Mouse (Mus musculus) neural tube, embryonic 11.5 days (tissue): Measurements from ENCODE around the gene Omp. TPM values are rescaled to one million over a fixed set of nuclear protein-coding genes. Genes with fewer than 3 reads are reported as not detected.
A peak's percentile ranks its signal among the peaks of the same experiment; 100 is the strongest.

Experiments
- ATAC-seq: fragments of 200-750 bp; cut with Nextera tagmentation; 2 replicates; pipeline ENCODE4 v1.8.0; 2017; ENCODE audit warnings: moderate number of reproducible peaks, mild to moderate bottlenecking, moderate TSS enrichment, moderate library complexity; ENCODE audit not compliant: insufficient read depth, low FRiP score, low TSS enrichment
- DNase-seq: peaks from one replicate; pipeline ENCODE4 v3.0.0-alpha.2; 2015; ENCODE audit warnings: low spot score
- H3K27ac ChIP-seq: fragments of 300-500 bp; sonication (generic); 2 replicates; pipeline ENCODE4 v1.5.1; 2014; ENCODE audit warnings: low read depth, mild to moderate bottlenecking, low read length
- H3K27me3 ChIP-seq: fragments of 300-500 bp; sonication (generic); 2 replicates; pipeline ENCODE4 v1.6.1; 2014; ENCODE audit warnings: mild to moderate bottlenecking, low read length, mixed read lengths; ENCODE audit not compliant: control insufficient read depth, insufficient read depth
- H3K36me3 ChIP-seq: fragments of 300-500 bp; sonication (generic); 2 replicates; pipeline ENCODE4 v1.6.1; 2014; ENCODE audit warnings: mild to moderate bottlenecking, low read length, moderate library complexity, mixed read lengths; ENCODE audit not compliant: control insufficient read depth, insufficient read depth
- H3K4me1 ChIP-seq: fragments of 300-500 bp; sonication (generic); 2 replicates; pipeline ENCODE4 v1.6.1; 2014; ENCODE audit warnings: low read length, mixed read lengths; ENCODE audit not compliant: control insufficient read depth, insufficient read depth
- H3K4me2 ChIP-seq: fragments of 300-500 bp; sonication (generic); 2 replicates; pipeline ENCODE4 v1.6.1; 2014; ENCODE audit warnings: low read depth, mild to moderate bottlenecking, moderate library complexity
- H3K4me3 ChIP-seq: fragments of 300-500 bp; sonication (generic); 2 replicates; pipeline ENCODE4 v1.5.1; 2014; ENCODE audit warnings: low read depth, low read length
- H3K9ac ChIP-seq: fragments of 300-500 bp; sonication (generic); 2 replicates; pipeline ENCODE4 v1.6.1; 2014; ENCODE audit warnings: mild to moderate bottlenecking, low read length
- H3K9me3 ChIP-seq: fragments of 300-500 bp; sonication (generic); 2 replicates; pipeline ENCODE4 v1.6.1; 2016; ENCODE audit warnings: low read length; ENCODE audit not compliant: control insufficient read depth
- WGBS: fragments of 180-500 bp; shearing (Covaris S2); extraction: QIAGEN DNeasy Blood & Tissue Kit; methylation state at CpG from one replicate; pipeline ENCODE4 v1.1.7; 2014; 5-methylcytosine and 5-hydroxymethylcytosine counted together
- polyA plus RNA-seq: library from polyadenylated mRNA; unstranded; fragments of >200 nt; fragmentation: Nextera tagmentation; extraction: Ambion mirVana; gene quantifications from 2 replicates; pipeline ENCODE4 v1.2.1, GENCODE M21; 2014

Omp gene
- polyA plus RNA-seq, 1 experiment from 2014 or later, result 0.24 TPM

DNA sequence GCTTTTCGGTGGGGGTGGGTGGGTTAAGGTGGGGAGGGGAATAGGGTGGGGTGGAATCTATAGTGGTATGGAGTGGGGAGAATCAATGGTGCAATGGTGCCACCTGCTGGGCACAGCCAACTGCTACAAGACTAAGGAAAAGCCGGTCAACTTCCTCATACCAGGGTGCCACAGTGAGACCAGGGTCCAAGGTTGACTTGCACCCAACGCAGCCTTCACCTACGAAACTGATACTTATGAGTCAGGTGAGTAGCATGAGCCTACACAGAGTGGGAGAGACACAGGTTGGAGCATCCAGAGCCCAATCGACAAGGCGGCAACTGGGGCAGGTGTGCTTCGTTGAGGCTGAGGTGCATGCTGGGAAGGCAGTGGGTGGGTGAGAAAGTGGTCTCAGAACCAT, 25.0 kb downstream of the Omp start:
- Histone ChIP-seq H3K27ac (no peak overlapping the region), H3K4me1 (no peaks in the 10 kb centered on the region), H3K27me3 (no peaks in the 10 kb centered on the region), H3K36me3 (no peaks in the 10 kb centered on the region), H3K9me3 (no peaks in the 10 kb centered on the region), H3K4me3 (no peak overlapping the region), H3K9ac (no peak overlapping the region), H3K4me2 (peak overlapping the region; percentile 39)
- peak; percentile 76 for DNase-seq
- 14% methylated on average over 7 of the region's 7 CpGs for WGBS
- peak; percentile 52 for ATAC-seq

DNA sequence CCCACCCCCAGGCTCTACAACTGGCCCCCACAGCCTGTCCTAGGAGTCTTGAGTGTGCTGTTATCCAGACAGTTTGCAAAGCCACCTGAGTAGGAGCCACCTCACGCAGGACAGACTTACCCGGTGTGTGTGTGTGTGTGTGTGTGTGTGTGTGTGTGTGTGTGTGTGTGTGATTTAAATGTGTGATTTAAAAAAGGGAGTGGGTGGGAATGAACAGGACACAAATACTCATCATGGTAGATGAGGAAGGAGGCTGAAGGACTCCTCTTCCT, 25.4 kb downstream of the Omp start:
- WGBS, result 83% methylated on average over 2 of the region's 2 CpGs
- Histone ChIP-seq H3K27me3 (no peaks in the 10 kb centered on the region), H3K4me1 (no peaks in the 10 kb centered on the region), H3K4me3 (no peak overlapping the region), H3K9me3 (no peaks in the 10 kb centered on the region), H3K36me3 (no peaks in the 10 kb centered on the region), H3K4me2 (no peak overlapping the region), H3K9ac (no peak overlapping the region), H3K27ac (no peak overlapping the region)
- ATAC-seq (no peak), DNase-seq (no peak)

DNA sequence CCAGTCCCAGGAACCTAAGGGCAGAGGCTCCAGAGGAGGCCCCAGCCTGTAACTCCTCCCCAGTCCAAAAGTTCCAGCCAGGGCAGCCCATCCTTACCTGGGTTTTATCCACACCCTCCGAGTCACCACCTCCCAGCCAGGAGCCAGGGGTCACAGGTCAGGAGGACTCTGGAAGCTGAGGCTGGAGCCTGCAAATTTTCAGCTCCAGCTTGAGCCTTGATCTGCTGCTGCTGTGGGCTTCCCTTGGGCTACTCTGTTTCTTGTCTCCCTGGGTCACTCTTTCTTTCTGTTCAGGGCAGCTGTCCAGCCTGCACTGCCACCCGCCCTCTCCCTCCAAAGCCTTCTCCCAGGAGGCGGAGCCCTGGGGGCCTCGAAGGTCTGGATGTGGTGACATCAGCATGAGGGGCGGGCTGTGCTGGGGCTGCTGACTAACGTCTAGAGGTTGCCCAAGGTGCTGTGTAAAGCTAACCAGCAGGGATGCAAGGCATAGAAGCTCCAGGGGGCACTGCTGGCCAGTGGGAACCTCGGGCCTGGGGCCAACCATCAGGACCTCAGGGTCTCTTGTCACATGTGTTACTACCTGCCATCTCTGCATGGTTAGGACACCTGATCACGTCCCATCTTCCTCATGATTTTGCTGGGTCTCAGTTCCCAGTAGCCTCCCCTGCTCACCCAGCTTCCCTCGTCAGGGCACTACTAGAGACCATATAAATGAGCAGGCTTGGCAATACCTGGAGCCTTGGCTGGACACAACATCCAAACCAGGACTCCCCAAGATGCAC, 25.9 kb downstream of the Omp start, which contains the start of gene Myo7a:
Myo7a (minus strand) TSS at position 346 of the 782 bp plus-strand sequence.
- DNase-seq (no peak), ATAC-seq (no peak)
- no peak within 1 kb of the TSS for H3K27ac ChIP-seq
- peak within 1 kb of the TSS; percentile 39 for H3K4me2 ChIP-seq
- H3K9ac ChIP-seq, result no peak within 1 kb of the TSS
- 29% methylated on average over 9 of the region's 9 CpGs for WGBS
- no peaks in the 10 kb centered on the region for H3K4me1 ChIP-seq
- H3K27me3 ChIP-seq, result no peaks in the 10 kb centered on the region
- H3K9me3 ChIP-seq, result no peaks in the 10 kb centered on the region
- no peak within 1 kb of the TSS for H3K4me3 ChIP-seq
- H3K36me3 ChIP-seq, result no peaks in the 10 kb centered on the region

DNA sequence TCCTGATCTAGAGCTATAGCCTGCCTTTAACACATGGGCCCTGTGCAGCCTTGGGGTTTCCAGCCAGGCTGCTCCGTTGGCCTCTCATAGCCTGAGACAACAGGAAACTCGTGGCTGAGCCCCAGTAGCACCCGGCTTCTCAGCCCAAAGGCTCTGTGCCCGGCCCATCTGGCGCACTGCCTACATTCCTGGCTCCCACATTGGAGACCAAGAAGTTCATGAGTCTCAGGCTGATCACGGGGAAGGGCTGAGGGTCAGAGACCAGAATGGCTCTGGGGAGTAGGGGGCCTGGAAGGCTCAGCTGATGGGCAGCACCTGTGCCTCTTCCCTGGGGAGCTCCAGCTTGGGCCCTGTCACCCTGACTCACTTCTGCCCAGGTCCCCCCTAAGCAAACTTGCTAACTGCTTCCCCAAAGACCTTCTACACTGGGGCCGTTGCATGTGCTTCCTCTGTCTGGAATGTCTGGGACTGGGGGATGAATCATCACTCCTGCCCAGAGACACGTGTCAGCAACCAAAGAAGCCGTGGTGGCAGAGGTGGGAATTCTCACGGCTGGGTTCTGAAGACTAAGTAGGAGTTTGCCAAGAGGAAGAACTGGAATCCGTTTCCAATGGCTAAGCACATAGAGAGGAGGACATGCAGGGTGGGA, 28.2 kb downstream of the Omp start:
- WGBS, result 66% methylated on average over 11 of the region's 11 CpGs
- H3K9ac ChIP-seq, result no peak overlapping the region
- no peak overlapping the region for H3K4me3 ChIP-seq
- DNase-seq (no peak), ATAC-seq (no peak)
- no peak overlapping the region for H3K4me2 ChIP-seq
- no peak overlapping the region for H3K27ac ChIP-seq
- no peaks in the 10 kb centered on the region for H3K27me3 ChIP-seq
- H3K9me3 ChIP-seq, result no peaks in the 10 kb centered on the region
- no peaks in the 10 kb centered on the region for H3K36me3 ChIP-seq
- no peaks in the 10 kb centered on the region for H3K4me1 ChIP-seq

- WGBS, result 64% methylated on average over 6 of the region's 6 CpGs
- no peak for ATAC-seq
Measured at GRCm38 (mm10) chr7:98114656-98115055, 30.6 kb downstream of the Omp start.

GRCm38 (mm10) chr7:98111233-98111632, 34.1 kb downstream of the Omp start:
- peak overlapping the region; percentile 3; the same call in 1 of the 2 replicates for H3K4me3 ChIP-seq
- H3K9ac ChIP-seq, result peak overlapping the region; percentile 1; the same call in 1 of the 2 replicates
- no peaks in the 10 kb centered on the region for H3K36me3 ChIP-seq
- peak overlapping the region; percentile 38 for H3K4me2 ChIP-seq
- H3K27ac ChIP-seq, result no peak overlapping the region
- no peak for ATAC-seq
- no peaks in the 10 kb centered on the region for H3K9me3 ChIP-seq
- no peaks in the 10 kb centered on the region; the same call in 1 of the 2 replicates for H3K27me3 ChIP-seq
- H3K4me1 ChIP-seq, result no peaks in the 10 kb centered on the region
- DNase-seq, result no peak
- WGBS, result 9% methylated on average over 25 of the region's 25 CpGs

More at GRCm38 (mm10) chr7:98114656-98115055, 30.6 kb downstream of the Omp start:
- no peak overlapping the region for H3K4me3 ChIP-seq
- H3K27ac ChIP-seq, result no peak overlapping the region
- H3K36me3 ChIP-seq, result no peaks in the 10 kb centered on the region
- H3K9ac ChIP-seq, result no peak overlapping the region
- DNase-seq, result no peak
- no peaks in the 10 kb centered on the region for H3K27me3 ChIP-seq
- no peak overlapping the region for H3K4me2 ChIP-seq
- no peaks in the 10 kb centered on the region for H3K9me3 ChIP-seq
- H3K4me1 ChIP-seq, result no peaks in the 10 kb centered on the region

GRCm38 (mm10) chr7:98109771-98110170, 35.5 kb downstream of the Omp start:
- Histone ChIP-seq H3K4me2 (no peak overlapping the region), H3K27me3 (no peaks in the 10 kb centered on the region; the same call in 1 of the 2 replicates), H3K9ac (no peak overlapping the region), H3K9me3 (no peaks in the 10 kb centered on the region), H3K27ac (no peak overlapping the region), H3K4me3 (no peak overlapping the region), H3K36me3 (no peaks in the 10 kb centered on the region), H3K4me1 (no peaks in the 10 kb centered on the region)
- DNase-seq (no peak), ATAC-seq (no peak)
- 83% methylated on average over 4 of the region's 4 CpGs for WGBS

DNA sequence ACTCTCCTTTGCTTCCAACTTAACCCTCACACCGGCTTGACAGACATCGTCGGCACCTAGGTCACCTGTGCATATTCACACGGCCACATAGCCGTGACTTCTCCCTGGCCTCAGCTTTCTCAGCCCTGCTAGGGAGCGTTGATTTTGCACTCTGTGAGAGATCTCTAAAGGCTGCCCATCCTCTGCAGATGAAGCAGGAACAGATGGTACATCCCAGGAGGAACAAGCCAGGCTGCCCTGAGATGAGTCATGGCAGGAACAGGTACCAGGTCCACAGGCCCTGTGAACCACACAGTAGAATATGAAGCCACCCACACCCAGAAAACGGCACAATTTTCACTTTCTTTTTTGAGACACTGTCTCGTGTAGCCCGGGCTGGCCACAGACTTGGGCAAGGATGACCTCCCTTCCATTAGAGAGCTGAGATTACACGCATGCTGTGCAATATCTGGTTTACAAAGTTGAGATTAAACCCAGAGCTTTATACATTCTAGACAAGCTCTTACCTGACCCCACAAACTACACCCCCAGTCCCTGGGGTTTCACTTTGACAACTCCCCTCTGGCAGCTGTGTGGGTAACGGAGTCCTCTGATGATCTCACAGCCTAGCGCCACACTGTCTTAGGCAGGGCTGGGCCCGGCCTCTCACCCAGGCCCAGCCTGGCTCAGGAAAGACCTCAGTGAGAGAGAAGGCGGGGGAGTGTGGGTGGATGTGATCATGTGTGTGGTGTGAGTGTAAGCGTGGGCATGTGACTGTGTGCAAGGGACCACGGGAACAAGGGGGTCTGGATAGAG, 36.5 kb downstream of the Omp start:
- no peaks in the 10 kb centered on the region for H3K9me3 ChIP-seq
- H3K9ac ChIP-seq, result no peak overlapping the region
- DNase-seq (no peak), ATAC-seq (0 out of 2 replicates have a peak, but pooled peaks have one; percentile 27)
- H3K27ac ChIP-seq, result no peak overlapping the region
- H3K4me1 ChIP-seq, result no peaks in the 10 kb centered on the region
- H3K4me3 ChIP-seq, result no peak overlapping the region
- 87% methylated on average over 16 of the region's 16 CpGs for WGBS
- H3K27me3 ChIP-seq, result no peaks in the 10 kb centered on the region; the same call in 1 of the 2 replicates
- no peak overlapping the region for H3K4me2 ChIP-seq
- H3K36me3 ChIP-seq, result no peaks in the 10 kb centered on the region
